Mouse (Mus musculus) v-Abl transformed pro-B cells (cell line): Measurements from ENCODE around the gene Ssxb5.
"Not testable (repeated sequence)": the region's sequence is repeated elsewhere in the genome, so short reads cannot be mapped to it uniquely, and the experiment has no call there.

Source experiments
- in situ Hi-C, 2 experiments: fragments of 400-800 bp; cut with MboI; formaldehyde crosslinking; loops; one replicate each; pipeline ENCODE4 v1.15.1; 2025; ENCODE audit not compliant: unreplicated experiment in 2 of 2

The Ssxb5 gene

GRCm38 (mm10) chrX:8803391-8803790 is at the start of gene Ssxb5:
Gene Ssxb5 (plus strand): TSS chrX:8803691.
- in situ Hi-C loops = not testable (repeated sequence)

DNA sequence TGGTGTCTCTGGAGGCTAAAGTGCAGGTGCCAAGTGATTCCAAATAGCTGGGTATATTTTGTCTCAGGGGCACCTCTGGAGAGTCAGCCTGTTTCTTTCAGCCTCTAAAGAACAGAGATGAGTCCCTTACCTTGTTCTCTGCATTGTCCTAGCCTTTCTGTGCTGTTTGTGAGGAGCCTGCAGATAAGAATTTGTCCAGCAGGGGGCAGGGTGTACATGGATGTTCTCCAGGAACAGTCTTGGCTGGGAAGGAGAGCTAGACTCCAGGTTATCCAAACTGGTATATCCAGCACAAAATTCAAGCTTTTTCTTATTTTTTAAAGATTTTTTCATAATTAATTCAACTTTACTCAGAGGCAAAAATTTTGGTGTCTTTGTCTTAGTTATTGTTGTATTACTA is 28.6 kb downstream of the Ssxb5 start:
- in situ Hi-C loops = no loop called here

DNA sequence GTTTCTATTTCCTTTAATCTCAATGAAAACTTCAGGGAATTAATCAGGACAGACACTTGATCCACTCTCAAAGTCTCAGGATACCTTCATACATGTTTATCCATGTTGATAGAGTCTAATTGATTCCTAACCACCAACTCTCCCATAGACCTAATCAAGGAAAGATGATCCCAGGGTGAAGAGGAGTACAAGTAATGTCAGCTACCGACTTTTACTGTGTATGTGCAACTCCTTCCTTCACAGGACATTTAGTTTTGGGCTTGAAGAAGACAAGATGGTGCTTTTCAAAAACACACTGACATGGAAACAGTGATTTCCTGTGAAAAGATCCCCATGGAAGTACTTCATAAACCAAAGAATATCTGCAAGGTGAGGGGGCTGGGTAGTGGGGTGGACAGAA is 40.2 kb downstream of the Ssxb5 start, which contains the start of gene Gm6592:
TSS of gene Gm6592 (plus strand) at position 301 of the 400 bp plus-strand sequence.
- in situ Hi-C loops = no loop called here

DNA sequence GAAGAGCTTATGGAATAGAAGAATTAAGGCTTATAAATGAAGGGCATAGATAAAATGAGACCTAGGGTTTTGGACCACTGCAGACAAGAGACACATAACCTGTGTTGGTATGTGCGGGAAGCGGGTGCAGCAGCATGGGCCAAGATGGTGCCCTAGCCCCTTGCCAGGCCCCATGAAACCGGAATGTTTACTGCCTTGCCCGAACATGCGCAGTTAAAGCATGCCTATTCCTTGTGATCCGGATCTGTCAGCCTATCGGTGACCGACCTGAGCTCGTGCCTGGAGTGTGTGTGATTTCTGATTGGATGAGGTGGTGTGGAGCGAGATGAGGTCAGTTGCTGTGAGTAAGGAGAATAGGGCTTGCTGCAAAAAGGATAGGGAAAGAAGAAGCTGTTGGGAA is 49.0 kb downstream of the Ssxb5 start:
- in situ Hi-C loops = no loop called here
